Mouse (Mus musculus): ENCODE measurements around the gene Actg1.

GRCm38 (mm10) chr11:120387157-120387556 lies 38.8 kb upstream of the Actg1 start:
- TF ChIP-seq MAFK (IDR thresholded peaks at IDR 0.05; ENCODE audit: insufficient replicate concordance, low read length) = peak; percentile 82
- TF ChIP-seq CTCF (conservative IDR thresholded peaks at IDR 0.05 in 1 of 2, IDR thresholded peaks at IDR 0.05 in 1 of 2; ENCODE audit: low read depth in 2 of 2, low read length in 2 of 2) = no peak
- no peak for TF ChIP-seq JUN (IDR thresholded peaks at IDR 0.05; ENCODE audit: insufficient read depth, low read depth, low read length)
- no peak for TF ChIP-seq JUND (conservative IDR thresholded peaks at IDR 0.05; ENCODE audit: low read depth, low read length)
- no peak for TF ChIP-seq HCFC1 (IDR thresholded peaks at IDR 0.05; ENCODE audit: low read depth, low read length)
- no peak for TF ChIP-seq NELFE (IDR thresholded peaks at IDR 0.05; ENCODE audit: low read depth, low read length)
- no peak for TF ChIP-seq EP300 (IDR thresholded peaks at IDR 0.05; ENCODE audit: low read length)
- no peak for TF ChIP-seq SMC3 (IDR thresholded peaks at IDR 0.05; ENCODE audit: low read depth, low read length)
- TF ChIP-seq ZMIZ1 (IDR thresholded peaks at IDR 0.05; ENCODE audit: low read depth, low read length) = no peak
- TF ChIP-seq TBP (conservative IDR thresholded peaks at IDR 0.05; ENCODE audit: low read depth, low read length) = no peak
- TF ChIP-seq MAZ (IDR thresholded peaks at IDR 0.05; ENCODE audit: low read depth, low read length) = no peak
- no peak for TF ChIP-seq ZC3H11A (IDR thresholded peaks at IDR 0.05; ENCODE audit: low read depth, low read length)
- no peak for TF ChIP-seq TCF12 (IDR thresholded peaks at IDR 0.05; ENCODE audit: low read depth, low read length)
- no peak for TF ChIP-seq MAX (IDR thresholded peaks at IDR 0.05; ENCODE audit: low read length)

All from CH12.LX (cell line).